Mouse (Mus musculus): ENCODE measurements around the gene Mpp2. TPM values are rescaled to one million over a fixed set of nuclear protein-coding genes. Genes with fewer than 3 reads are reported as not detected.
A peak's percentile ranks its signal among the peaks of the same experiment; 100 is the strongest.

Mpp2 gene
- polyA plus RNA-seq, 1 experiment: 6.8 TPM

GRCm38 (mm10) chr11:102082322-102082721 is 6.0 kb downstream of the Mpp2 start:
- TF ChIP-seq POLR2A (IDR thresholded peaks at IDR 0.05; ENCODE audit: low read depth, low read length) (no peak), CTCF (IDR thresholded peaks at IDR 0.05; ENCODE audit: borderline replicate concordance, insufficient read depth, low read length) (no peak)
- Histone ChIP-seq H3K4me1 (ENCODE audit: control insufficient read depth, insufficient read depth, low read length) (no peaks in the 10 kb centered on the region), H3K27ac (ENCODE audit: insufficient read depth, low read length) (no peak overlapping the region), H3K4me3 (ENCODE audit: insufficient read depth, low read length) (no peak overlapping the region)

- Histone ChIP-seq H3K4me3 (ENCODE audit: insufficient read depth, low read length) (no peak overlapping the region), H3K4me1 (ENCODE audit: control insufficient read depth, insufficient read depth, low read length) (peaks cover 2% of the 10 kb centered on the region; the same call in 1 of the 2 replicates), H3K27ac (ENCODE audit: insufficient read depth, low read length) (no peak overlapping the region)
- TF ChIP-seq CTCF (IDR thresholded peaks at IDR 0.05; ENCODE audit: borderline replicate concordance, insufficient read depth, low read length) (no peak), POLR2A (IDR thresholded peaks at IDR 0.05; ENCODE audit: low read depth, low read length) (no peak)
These were observed 14.6 kb downstream of the Mpp2 start for GRCm38 (mm10) chr11:102073722-102074121.

GRCm38 (mm10) chr11:102072729-102073128 is 15.6 kb downstream of the Mpp2 start:
- peaks cover 2% of the 10 kb centered on the region; the same call in 1 of the 2 replicates for H3K4me1 ChIP-seq (ENCODE audit: control insufficient read depth, insufficient read depth, low read length)
- no peak overlapping the region for H3K27ac ChIP-seq (ENCODE audit: insufficient read depth, low read length)
- TF ChIP-seq POLR2A (IDR thresholded peaks at IDR 0.05; ENCODE audit: low read depth, low read length): no peak
- TF ChIP-seq CTCF (IDR thresholded peaks at IDR 0.05; ENCODE audit: borderline replicate concordance, insufficient read depth, low read length): no peak
- H3K4me3 ChIP-seq (ENCODE audit: insufficient read depth, low read length): no peak overlapping the region

- TF ChIP-seq POLR2A (IDR thresholded peaks at IDR 0.05; ENCODE audit: low read depth, low read length): no peak
- no peak for TF ChIP-seq CTCF (IDR thresholded peaks at IDR 0.05; ENCODE audit: borderline replicate concordance, insufficient read depth, low read length)
- H3K4me3 ChIP-seq (ENCODE audit: insufficient read depth, low read length): no peak overlapping the region
These were observed 17.9 kb downstream of the Mpp2 start for GRCm38 (mm10) chr11:102070426-102070825.

GRCm38 (mm10) chr11:102069633-102070032 is 18.7 kb downstream of the Mpp2 start:
- Histone ChIP-seq H3K4me1 (ENCODE audit: control insufficient read depth, insufficient read depth, low read length) (peaks cover 2% of the 10 kb centered on the region; the same call in 1 of the 2 replicates), H3K4me3 (ENCODE audit: insufficient read depth, low read length) (no peak overlapping the region), H3K27ac (ENCODE audit: insufficient read depth, low read length) (no peak overlapping the region)
- TF ChIP-seq CTCF (IDR thresholded peaks at IDR 0.05; ENCODE audit: borderline replicate concordance, insufficient read depth, low read length) (no peak), POLR2A (IDR thresholded peaks at IDR 0.05; ENCODE audit: low read depth, low read length) (no peak)

More at GRCm38 (mm10) chr11:102070426-102070825, 17.9 kb downstream of the Mpp2 start:
- no peak overlapping the region for H3K27ac ChIP-seq (ENCODE audit: insufficient read depth, low read length)
- peaks cover 2% of the 10 kb centered on the region; the same call in 1 of the 2 replicates for H3K4me1 ChIP-seq (ENCODE audit: control insufficient read depth, insufficient read depth, low read length)

GRCm38 (mm10) chr11:102068969-102069368 is 19.3 kb downstream of the Mpp2 start:
- no peak overlapping the region for H3K4me3 ChIP-seq (ENCODE audit: insufficient read depth, low read length)
- no peak overlapping the region for H3K27ac ChIP-seq (ENCODE audit: insufficient read depth, low read length)
- TF ChIP-seq CTCF (IDR thresholded peaks at IDR 0.05; ENCODE audit: borderline replicate concordance, insufficient read depth, low read length): no peak
- TF ChIP-seq POLR2A (IDR thresholded peaks at IDR 0.05; ENCODE audit: low read depth, low read length): no peak
- H3K4me1 ChIP-seq (ENCODE audit: control insufficient read depth, insufficient read depth, low read length): peaks cover 2% of the 10 kb centered on the region; the same call in 1 of the 2 replicates

- Histone ChIP-seq H3K4me1 (ENCODE audit: control insufficient read depth, insufficient read depth, low read length) (no peaks in the 10 kb centered on the region), H3K4me3 (ENCODE audit: insufficient read depth, low read length) (no peak overlapping the region), H3K27ac (ENCODE audit: insufficient read depth, low read length) (no peak overlapping the region)
- TF ChIP-seq CTCF (IDR thresholded peaks at IDR 0.05; ENCODE audit: borderline replicate concordance, insufficient read depth, low read length): no peak
These were observed 25.2 kb downstream of the Mpp2 start for GRCm38 (mm10) chr11:102063076-102063475.

- no peak overlapping the region for H3K4me3 ChIP-seq (ENCODE audit: insufficient read depth, low read length)
- TF ChIP-seq CTCF (IDR thresholded peaks at IDR 0.05; ENCODE audit: borderline replicate concordance, insufficient read depth, low read length) (no peak), POLR2A (IDR thresholded peaks at IDR 0.05; ENCODE audit: low read depth, low read length) (no peak)
- no peak overlapping the region for H3K27ac ChIP-seq (ENCODE audit: insufficient read depth, low read length)
- no peaks in the 10 kb centered on the region for H3K4me1 ChIP-seq (ENCODE audit: control insufficient read depth, insufficient read depth, low read length)
These were observed 26.3 kb downstream of the Mpp2 start for GRCm38 (mm10) chr11:102061941-102062473.

- Histone ChIP-seq H3K4me3 (ENCODE audit: insufficient read depth, low read length) (peak overlapping the region; percentile 27), H3K4me1 (ENCODE audit: control insufficient read depth, insufficient read depth, low read length) (no peaks in the 10 kb centered on the region), H3K27ac (ENCODE audit: insufficient read depth, low read length) (no peak overlapping the region)
- TF ChIP-seq POLR2A (IDR thresholded peaks at IDR 0.05; ENCODE audit: low read depth, low read length) (no peak), CTCF (IDR thresholded peaks at IDR 0.05; ENCODE audit: borderline replicate concordance, insufficient read depth, low read length) (peak; percentile 92)
These were observed 26.9 kb downstream of the Mpp2 start for GRCm38 (mm10) chr11:102061236-102061940.

- 0 out of 2 replicates have a peak, but pooled peaks have one; percentile 20 for TF ChIP-seq CTCF (IDR thresholded peaks at IDR 0.05; ENCODE audit: borderline replicate concordance, insufficient read depth, low read length)
- no peak for TF ChIP-seq POLR2A (IDR thresholded peaks at IDR 0.05; ENCODE audit: low read depth, low read length)
- H3K27ac ChIP-seq (ENCODE audit: insufficient read depth, low read length): no peak overlapping the region
- H3K4me1 ChIP-seq (ENCODE audit: control insufficient read depth, insufficient read depth, low read length): no peaks in the 10 kb centered on the region
- no peak overlapping the region for H3K4me3 ChIP-seq (ENCODE audit: insufficient read depth, low read length)
These were observed 34.5 kb downstream of the Mpp2 start for GRCm38 (mm10) chr11:102053847-102054246.
